Mouse (Mus musculus) olfactory bulb, adult 2 months (tissue): Measurements from ENCODE around the gene Angptl2.

Experiments
- CTCF ChIP-seq: fragments of 200-500 bp; IDR thresholded peaks from 2 replicates; pipeline ENCODE4 v1.5.1; 2012; ENCODE audit warnings: low read depth, mild to moderate bottlenecking, low read length, moderate library complexity; ENCODE audit not compliant: insufficient read depth
- POLR2A ChIP-seq: fragments of 200-500 bp; IDR thresholded peaks from 2 replicates; pipeline ENCODE4 v1.6.1; 2012; ENCODE audit warnings: mild to moderate bottlenecking, low read depth, low read length, moderate library complexity; ENCODE audit not compliant: insufficient read depth

GRCm38 (mm10) chr2:33177443-33178242, 38.2 kb upstream of the Angptl2 start:
- TF ChIP-seq CTCF (no peak), POLR2A (no peak)
